Mouse (Mus musculus) layer of hippocampus, postnatal 14 days (tissue): ENCODE results near the gene Six5. TPM values are rescaled to one million over a fixed set of nuclear protein-coding genes. Genes with fewer than 3 reads are reported as not detected.

ENCODE experiments used
- DNase-seq, 2 experiments: peaks; one replicate each; pipeline ENCODE4 v3.0.0; 2021 to 2022; ENCODE audit warnings: low spot score in 2 of 2, mixed read lengths in 1 of 2
- total RNA-seq, 2 experiments: library from RNA; stranded (reverse); gene quantifications; 2 replicates each; pipeline ENCODE4 v1.2.3; 2021

Six5 gene
- total RNA-seq, 2 experiments from 2014 or later, result 2.1 to 2.7 TPM

DNA sequence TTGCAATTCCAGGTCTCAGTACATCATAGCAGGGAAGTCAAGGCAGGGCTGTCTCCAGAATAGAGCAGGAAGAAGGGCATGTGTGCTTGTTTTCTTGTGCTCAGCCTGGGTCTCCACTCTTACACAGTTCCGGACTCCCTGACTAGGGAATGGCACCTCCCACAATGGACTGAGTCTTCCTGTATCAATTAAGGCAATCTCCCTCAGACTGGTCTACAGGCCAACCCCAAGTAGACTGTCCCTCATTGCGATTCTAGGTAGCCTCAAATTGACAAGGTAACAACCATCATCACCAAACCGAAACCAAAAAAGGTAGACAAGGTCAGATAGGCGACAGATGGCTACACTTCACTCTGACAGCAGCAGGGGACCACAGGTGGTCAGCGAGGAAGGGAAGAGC, 19.2 kb upstream of the Six5 start:
- DNase-seq, result no peak

DNA sequence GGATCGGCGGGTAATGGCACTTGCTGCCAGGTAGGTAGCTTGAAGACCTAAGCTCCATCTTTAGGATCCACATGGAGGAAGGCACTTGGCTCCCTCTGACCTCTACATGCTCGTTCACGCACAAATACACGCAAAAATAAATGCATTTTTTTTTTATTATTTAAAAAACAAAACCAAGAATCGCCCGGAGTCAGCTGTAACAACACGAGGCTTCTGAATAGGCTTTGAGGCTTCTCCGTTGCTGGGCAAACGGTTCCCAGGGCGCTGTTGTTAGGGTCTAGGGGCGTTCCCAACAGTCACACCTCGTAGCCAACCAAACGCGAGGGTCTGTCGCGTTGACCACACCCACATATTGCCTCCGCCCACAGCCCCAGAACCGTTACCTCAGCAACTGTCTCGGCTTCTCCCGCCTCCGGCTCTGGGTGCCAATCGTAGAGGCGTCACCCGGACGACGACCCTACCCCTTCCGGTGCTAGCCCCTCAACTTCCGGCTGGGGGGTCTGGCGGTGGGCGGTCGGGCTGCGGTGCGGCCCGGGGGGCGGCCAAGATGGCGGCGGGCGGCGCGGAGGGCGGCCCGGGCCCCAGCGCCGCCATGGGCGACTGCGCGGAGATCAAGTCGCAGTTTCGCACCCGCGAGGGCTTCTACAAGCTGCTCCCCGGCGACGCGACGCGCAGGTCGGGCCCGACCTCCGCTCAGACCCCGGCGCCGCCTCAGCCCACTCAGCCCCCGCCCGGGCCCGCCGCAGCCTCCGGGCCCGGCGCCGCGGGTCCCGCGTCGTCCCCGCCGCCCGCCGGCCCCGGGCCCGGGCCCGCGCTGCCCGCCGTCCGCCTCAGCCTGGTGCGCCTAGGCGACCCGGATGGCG, 18.4 kb upstream of the Six5 start, which contains the start of gene Dmwd:
Gene Dmwd, plus strand, starts transcription at position 505 of the 863 bp plus-strand sequence.
- peak; percentile 93 to 99 for DNase-seq

DNA sequence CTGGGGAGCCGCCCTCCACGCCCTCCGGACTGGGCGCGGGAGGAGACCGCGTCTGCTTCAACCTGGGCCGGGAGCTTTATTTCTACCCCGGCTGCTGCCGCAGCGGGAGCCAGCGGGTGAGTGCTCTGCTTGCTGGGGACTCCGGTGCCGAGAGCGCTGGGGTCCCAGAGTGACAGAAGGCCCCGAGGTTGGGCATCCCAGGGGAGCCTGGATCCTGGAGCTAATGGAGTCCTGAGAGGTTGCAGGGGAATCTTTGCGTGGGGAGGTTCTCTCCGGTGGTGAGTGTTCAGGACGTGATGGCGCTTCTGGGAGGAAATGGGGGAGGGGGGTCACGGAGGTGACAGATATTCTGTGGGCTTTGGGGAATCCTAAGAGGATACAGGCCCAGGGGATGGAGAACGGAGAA, 17.8 kb upstream of the Six5 start:
- DNase-seq, result no peak

DNA sequence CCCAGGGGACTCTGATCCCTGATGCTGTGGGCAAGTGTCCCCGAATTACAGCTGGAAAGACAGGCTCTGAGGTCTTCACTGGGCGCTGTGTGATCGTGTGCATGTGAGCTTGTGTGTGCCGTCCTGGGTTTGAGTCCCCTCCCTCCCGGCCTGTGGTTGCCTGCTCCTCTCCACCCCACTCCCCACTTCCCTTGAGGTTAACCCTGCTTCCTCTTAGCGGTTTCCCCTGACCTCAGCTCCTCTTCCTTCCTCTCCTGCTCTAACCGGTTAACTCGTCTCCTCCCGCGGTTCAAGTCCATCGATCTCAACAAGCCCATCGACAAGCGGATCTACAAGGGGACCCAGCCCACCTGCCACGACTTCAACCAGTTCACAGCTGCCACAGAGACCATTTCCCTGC, 16.6 kb upstream of the Six5 start:
- no peak for DNase-seq

DNA sequence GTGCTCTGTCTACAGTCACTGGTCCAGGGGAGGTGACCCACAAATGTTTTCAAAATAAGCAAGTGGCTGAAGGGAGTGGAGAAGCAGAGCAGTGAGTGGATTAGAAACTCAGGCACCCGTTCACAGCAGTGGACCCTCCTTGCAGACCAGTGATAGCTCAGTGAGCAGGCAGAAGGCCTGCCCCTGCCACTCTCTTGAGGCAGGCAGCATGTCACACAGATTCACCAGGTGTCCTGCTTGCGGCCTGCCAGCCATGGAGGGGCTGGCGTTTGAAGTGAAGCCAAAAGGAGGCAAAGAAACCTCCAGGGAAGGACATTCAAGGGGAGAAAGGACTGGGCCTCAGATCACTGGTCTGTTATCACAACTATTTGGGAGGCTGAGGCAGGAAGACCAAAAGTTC, 15.7 kb upstream of the Six5 start:
- no peak for DNase-seq

DNA sequence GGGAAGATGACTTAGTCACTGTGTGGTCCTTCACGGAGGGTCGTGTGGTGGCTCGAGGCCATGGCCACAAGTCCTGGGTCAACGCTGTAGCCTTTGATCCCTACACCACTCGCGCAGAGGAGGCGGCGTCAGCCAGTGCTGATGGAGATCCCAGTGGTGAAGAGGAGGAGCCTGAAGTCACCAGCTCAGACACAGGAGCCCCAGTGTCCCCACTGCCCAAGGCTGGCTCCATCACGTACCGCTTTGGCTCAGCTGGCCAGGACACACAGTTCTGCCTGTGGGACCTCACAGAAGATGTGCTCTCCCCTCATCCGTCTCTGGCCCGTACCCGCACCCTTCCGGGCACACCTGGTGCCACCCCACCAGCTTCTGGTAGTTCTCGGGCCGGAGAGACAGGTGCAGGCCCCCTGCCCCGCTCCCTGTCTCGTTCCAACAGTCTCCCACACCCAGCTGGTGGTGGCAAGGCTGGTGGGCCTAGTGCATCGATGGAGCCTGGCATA, 13.9 kb upstream of the Six5 start:
- no peak for DNase-seq

DNA sequence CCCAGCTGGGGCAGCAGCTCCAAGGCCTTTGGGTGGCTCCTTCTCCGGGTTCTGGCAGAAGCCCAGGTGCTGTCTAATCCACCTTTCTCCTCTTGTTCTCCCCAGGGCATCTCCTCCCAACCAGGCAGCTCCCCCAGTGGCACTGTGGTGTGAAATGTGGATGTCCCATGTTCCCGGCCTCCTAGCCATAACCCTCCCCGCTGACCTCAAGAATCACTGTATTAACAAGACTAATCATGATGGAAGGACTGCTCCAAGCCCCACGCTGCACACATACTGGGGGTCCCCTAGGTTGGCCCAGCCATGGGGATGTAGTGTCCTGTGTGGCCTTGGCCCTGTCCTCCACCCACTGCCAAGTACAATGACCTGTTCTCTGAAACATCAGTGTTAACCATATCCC, 12.2 kb upstream of the Six5 start:
- no peak for DNase-seq

DNA sequence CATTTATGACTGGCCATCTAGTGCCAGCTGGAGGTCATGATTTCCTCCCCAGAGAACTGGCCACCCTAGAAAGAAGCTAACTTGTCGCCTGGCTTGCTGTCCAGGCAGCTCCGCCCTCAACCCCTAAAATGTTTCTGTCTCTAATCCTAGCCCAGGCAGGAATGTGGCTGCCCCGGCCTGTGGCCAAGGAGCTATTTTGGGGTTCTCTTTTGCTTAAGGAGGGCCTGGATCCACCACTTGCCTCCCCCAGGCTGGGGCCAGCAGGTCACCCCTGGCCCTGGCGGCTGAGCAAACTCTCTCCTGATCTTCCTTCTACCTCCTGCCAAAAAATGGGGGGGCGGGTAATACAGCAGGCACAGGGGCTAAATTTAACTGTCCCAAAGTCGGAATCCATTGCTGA, 11.3 kb upstream of the Six5 start:
- DNase-seq, result no peak

DNA sequence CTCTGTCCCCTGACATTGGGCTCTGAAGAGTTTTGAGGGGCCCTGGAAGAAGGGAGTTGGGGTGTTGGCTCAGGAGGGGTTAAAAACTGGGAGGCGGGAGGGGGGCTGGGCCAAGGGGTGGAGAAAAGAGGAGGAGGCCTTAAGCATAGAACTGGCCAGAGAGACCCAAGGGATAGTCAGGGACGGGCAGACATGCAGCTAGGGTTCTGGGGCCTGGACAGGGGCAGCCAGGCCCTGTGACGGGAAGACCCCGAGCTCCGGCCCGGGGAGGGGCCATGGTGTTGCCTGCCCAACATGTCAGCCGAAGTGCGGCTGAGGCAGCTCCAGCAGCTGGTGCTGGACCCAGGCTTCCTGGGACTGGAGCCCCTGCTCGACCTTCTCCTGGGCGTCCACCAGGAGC, 10.7 kb upstream of the Six5 start, which contains the start of gene Dmpk:
Gene Dmpk, plus strand, starts transcription at position 149 of the 400 bp plus-strand sequence.
- no peak for DNase-seq

DNA sequence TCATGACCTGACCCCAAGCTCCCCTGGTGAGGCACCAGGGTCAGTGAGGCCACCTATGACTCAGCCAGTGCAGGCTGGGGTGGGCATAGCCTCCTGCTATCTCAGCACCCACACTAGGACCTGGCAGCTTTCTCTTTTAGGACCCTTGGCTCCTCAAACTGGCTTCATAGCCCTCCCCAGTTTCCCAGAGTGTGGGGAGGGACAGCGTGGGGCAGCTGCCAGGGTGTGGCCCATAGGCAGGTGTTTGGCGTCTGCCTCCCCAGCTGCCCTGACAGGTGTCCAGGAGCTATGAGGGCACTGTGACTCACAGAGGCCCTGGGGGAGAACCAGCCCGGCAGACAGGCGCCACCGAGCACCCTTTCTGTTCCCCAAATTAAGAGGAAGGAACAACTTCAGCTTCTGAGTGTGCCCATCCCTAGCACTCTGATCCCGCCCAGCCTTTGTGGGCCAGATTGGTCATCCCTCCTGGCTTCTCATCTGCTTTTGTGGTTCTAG, 10.1 kb upstream of the Six5 start:
- DNase-seq, result no peak

DNA sequence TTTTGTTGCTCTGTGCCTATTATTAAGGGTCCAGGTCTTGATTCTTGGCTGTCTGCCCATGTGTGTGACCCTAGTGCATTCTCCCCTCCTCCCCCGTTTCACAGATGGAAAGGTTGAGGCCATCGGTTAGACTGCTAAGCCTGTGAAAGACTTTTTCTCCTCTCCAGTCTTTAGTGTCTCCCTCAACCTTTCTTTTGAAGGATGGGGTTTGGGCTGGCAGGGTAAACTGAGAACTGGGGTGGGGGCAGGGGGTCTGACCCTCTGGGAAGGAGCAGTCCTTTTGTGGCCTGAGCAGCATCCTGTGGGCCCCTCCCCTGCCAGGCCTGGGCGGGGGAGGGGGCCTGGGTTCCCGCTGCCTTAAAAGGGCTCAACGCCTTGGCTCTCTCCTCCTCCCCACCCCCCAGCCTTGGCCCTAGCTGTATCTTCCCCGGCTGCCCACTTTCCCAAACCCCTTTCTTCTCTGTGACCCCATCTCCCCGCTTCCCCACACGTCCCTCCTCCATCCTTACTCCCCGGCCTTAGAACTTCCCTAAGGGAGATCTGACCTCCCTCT, 9.4 kb upstream of the Six5 start:
- no peak for DNase-seq

DNA sequence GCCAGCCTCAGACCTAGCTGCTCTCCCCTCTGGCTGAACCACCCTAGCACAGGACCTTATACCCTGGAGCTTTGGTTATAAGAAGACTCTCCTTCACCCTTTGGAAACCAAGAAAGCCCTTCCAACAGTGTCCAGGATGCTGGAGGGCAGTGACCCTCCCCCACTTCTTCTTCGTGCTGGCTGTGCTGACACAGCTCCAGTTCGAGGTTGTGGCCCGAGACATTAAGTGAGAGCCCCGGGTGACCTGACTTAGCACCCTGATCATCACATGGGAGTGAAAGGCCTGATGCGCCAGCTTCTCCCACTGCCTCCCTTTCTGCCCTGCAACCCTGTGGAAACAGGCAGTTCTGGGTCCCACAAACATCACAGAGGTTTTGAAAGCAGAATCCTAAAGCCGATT, 8.9 kb upstream of the Six5 start:
- DNase-seq, result no peak

DNA sequence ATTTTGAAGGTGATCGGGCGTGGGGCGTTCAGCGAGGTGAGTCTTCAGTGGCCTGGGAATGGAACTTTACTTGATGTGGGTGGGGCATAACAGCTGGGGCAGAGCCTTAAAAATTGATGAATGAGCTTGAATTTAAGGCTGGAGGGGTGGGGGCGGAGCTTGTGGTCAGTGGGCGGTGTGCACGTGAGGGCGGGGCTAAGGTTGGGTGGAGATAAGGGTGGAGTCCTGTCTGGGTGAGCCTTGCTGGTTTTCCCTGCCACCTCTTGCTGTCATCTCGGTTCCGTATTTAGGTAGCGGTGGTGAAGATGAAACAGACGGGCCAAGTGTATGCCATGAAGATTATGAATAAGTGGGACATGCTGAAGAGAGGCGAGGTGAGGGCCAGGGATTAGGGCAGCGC, 8.4 kb upstream of the Six5 start:
- no peak for DNase-seq

DNA sequence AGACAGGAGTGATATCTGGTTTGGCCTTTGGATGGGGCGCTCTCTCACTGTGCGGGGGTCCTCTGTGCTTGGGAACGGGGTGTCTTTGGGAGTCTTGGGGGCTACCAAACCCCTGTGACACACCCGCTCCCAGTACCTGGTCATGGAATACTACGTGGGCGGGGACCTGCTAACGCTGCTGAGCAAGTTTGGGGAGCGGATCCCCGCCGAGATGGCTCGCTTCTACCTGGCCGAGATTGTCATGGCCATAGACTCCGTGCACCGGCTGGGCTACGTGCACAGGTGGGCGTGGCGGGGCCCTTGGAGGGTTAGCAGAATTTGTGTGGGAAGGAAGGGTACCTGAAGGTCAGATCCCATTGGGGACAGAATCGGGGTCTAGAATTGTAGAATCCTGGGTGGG, 7.6 kb upstream of the Six5 start:
- DNase-seq, result no peak

DNA sequence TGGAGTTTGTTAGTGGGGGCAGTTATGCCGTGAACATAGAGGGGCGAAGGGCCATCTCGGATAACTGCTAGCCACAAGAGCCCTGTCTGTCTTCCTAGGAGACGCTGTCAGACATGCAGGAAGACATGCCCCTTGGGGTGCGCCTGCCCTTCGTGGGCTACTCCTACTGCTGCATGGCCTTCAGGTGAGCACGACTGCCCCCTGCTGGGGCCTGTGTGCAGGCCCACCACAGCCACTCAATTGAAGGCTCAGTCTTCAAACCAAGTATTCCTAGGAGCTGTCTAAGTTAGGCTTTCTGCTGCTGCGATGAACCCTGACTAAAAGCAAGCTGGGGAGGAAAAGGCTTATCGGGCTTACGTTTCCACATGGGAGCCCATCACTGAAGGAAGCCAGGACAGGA, 5.6 kb upstream of the Six5 start:
- peak in 1 of 2 experiments; percentile 40 for DNase-seq

DNA sequence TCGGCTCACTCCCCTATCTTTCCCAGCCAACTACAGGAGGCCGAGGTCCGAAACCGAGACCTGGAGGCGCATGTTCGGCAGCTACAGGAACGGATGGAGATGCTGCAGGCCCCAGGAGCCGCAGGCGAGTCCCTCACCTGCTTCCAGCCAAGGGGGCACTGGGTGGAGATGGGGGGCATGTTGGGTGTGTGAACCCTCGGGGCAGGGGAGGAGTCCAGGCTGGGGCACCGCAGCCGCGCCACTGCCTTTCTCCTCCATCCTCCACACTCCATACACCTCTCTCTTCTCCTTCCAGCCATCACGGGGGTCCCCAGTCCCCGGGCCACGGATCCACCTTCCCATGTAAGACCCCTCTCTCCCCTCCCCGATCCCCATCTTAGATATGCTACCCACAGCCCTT, 2.5 kb upstream of the Six5 start:
- no peak for DNase-seq

DNA sequence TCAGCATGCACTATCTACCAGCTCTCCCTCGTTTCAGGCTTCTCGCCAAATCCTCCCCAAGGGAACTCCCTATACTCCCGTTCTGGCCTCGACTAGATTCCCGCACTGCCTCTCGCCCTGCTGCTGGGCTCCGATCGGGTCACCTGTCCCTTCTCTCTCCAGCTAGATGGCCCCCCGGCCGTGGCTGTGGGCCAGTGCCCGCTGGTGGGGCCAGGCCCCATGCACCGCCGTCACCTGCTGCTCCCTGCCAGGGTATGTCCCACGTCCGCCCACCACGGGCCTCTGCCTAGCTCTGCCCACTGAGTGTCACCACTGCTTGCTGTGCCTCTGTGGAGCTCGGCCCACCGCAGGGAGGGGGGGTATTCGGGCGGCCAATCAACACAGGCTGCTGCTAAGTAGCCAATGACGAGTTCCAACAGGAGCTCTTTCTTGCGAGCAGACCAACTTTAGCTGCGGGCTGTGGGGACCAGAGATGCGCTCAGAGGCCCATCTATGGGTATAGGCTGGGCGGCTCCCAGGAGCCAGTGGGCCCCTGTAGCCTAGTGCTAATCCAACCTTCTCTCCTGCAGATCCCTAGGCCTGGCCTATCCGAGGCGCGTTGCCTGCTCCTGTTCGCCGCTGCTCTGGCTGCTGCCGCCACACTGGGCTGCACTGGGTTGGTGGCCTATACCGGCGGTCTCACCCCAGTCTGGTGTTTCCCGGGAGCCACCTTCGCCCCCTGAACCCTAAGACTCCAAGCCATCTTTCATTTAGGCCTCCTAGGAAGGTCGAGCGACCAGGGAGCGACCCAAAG, 1.8 kb upstream of the Six5 start:
- peak; percentile 41 to 52 for DNase-seq

DNA sequence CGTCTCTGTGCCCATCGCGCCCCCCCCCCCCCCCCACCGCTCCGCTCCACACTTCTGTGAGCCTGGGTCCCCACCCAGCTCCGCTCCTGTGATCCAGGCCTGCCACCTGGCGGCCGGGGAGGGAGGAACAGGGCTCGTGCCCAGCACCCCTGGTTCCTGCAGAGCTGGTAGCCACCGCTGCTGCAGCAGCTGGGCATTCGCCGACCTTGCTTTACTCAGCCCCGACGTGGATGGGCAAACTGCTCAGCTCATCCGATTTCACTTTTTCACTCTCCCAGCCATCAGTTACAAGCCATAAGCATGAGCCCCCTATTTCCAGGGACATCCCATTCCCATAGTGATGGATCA, 1.2 kb upstream of the Six5 start:
- DNase-seq, result peak; percentile 73 to 76

DNA sequence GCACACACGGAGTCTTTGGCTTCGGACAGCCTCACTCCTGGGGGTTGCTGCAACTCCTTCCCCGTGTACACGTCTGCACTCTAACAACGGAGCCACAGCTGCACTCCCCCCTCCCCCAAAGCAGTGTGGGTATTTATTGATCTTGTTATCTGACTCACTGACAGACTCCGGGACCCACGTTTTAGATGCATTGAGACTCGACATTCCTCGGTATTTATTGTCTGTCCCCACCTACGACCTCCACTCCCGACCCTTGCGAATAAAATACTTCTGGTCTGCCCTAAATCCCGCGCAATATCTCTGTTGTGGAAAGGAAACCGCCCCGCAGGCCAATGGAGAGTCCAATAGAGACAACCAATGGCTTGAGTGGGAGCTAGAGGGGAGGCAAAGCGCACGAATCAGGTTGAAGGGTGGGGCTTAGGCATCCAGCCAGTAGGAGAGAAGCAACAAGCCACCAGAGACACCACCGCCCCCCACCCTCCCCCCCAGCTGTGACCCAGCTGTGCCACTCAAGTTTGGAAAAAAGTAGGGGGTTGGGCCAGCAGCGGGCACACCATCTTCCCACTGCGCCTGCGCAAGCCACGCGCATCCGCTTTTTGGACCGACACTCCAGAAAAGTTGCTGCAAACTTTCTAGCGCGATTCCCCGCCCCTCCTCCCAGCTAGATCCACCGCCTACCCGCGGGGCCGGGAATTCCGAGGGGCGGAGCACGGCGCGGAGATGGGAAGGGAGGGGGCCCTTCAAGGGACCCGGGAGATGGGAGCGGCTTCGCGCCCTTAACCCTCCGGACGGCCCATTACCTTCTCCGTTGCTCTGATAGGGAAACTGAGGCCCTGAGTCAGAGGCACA, 633 bp upstream of the Six5 start:
- DNase-seq, result peak; percentile 79 to 88

DNA sequence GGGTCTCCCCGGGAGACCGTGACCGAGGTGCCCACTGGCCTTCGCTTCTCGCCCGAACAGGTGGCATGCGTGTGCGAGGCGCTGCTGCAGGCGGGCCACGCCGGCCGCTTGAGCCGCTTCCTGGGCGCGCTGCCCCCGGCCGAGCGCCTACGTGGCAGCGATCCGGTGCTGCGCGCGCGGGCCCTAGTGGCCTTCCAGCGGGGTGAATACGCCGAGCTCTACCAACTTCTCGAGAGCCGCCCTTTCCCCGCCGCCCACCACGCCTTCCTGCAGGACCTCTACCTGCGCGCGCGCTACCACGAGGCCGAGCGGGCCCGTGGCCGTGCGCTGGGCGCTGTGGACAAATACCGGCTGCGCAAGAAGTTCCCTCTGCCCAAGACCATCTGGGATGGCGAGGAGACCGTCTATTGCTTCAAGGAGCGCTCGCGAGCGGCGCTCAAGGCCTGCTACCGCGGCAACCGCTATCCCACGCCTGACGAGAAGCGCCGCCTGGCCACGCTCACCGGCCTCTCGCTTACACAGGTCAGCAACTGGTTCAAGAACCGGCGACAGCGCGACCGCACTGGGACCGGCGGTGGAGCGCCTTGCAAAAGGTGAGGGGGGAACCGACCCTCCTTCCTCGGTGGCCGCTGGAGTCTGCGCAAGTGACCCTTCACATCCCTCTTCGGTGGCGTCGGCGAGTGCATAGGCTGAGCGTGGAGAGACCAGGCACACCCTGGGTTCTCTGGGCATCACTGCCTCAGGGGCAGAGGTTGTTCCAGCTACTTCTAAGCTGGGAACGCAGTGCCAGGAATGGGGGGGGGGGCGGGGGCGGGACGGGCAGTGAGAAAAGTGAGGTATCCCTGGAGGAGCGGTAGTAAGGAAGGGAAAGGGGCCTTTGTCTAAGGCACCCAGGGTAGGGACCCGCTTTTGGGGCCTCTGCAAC, 694 bp downstream of the Six5 start:
- no peak for DNase-seq
